In the genomic region with DNA sequence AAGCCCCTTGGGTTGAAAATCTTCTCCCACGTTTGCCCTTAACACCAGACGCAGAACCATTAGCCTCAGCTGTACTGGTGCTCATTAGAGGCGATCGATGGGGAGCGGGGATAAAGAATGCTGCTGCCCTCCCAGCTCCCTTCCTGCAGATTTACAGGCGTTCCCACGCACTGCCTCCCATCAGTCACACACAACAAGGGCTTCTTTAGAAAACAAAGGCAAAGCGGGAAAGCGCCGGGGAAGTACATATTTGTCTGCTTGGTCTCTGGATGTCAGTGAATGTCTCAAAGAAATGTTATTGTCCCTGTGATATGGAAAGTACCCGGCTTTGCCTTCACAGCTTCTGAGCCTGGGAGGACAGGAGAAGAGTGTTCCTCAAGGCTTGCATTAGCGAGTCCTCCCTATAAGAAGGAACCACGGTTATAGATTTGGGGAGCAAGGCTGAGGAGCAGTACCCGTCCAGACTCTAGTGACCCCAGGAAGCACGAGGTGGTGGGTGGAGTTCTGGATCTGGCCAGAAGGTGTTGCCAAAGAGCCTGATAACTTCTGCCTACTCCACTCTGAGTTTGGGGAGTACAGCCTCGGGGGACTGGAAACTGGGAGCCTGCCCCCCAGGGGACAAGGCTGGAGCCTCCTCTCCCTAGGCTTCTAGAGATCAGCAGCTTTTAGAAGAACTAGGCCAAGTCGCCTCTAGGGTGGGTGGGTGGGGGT, we compare ENCODE assay signal across 8 mouse cellular contexts.
DNase-seq lines count a peak whose midpoint lies in the region; ATAC-seq and TF ChIP-seq lines count a peak whose summit lies in the region.

No protein-coding gene starts in this region.

- peak; percentile 48; the same call in 1 of the 2 replicates for ATAC-seq in forebrain, postnatal 0 days
- 0 out of 2 replicates have a peak, but pooled peaks have one; percentile 60 for ATAC-seq in intestine, embryonic 14.5 days (replicated peaks; ENCODE audit: low FRiP score, low TSS enrichment, low read depth)
- ATAC-seq in liver, embryonic 16.5 days (ENCODE audit: low read depth) = 0 out of 2 replicates have a peak, but pooled peaks have one; percentile 11
- ATAC-seq in stomach, embryonic 14.5 days (ENCODE audit: insufficient number of reproducible peaks, insufficient read depth, low FRiP score, low read depth) = peak; percentile 63; the same call in 1 of the 2 replicates
- ATAC-seq in activated CD4-positive, CD25-positive, alpha-beta regulatory T cell, adult 4 months = no peak

- H3K4me1 ChIP-seq in bone marrow, adult 2 months (ENCODE audit: control insufficient read depth, insufficient read depth, low read length) = no peaks in the 10 kb centered on the region
- H3K4me1 ChIP-seq in forebrain, postnatal 0 days (ENCODE audit: insufficient read depth) = 0 out of 2 replicates have a peak, but pooled peaks cover 5% of the 10 kb centered on the region
- H3K4me1 ChIP-seq in intestine, embryonic 14.5 days (replicated peaks; ENCODE audit: control insufficient read depth, insufficient read depth, low read length) = peaks cover 6% of the 10 kb centered on the region
- no peaks in the 10 kb centered on the region for H3K4me1 ChIP-seq in liver, embryonic 16.5 days (ENCODE audit: control insufficient read depth, low read depth, low read length)
- H3K4me1 ChIP-seq in stomach, embryonic 14.5 days (ENCODE audit: control insufficient read depth, insufficient read depth, low read length) = 0 out of 2 replicates have a peak, but pooled peaks cover 2% of the 10 kb centered on the region

- H3K4me2 ChIP-seq in forebrain, postnatal 0 days (ENCODE audit: low read depth) = 0 out of 2 replicates have a peak overlapping the region, but pooled peaks have one; percentile 10
- H3K4me2 ChIP-seq in intestine, embryonic 14.5 days (ENCODE audit: low read length) = peak overlapping the region; percentile 27
- H3K4me2 ChIP-seq in liver, embryonic 16.5 days (ENCODE audit: low read depth, low read length) = no peak overlapping the region
- H3K4me2 ChIP-seq in stomach, embryonic 14.5 days (replicated peaks; ENCODE audit: low read depth, low read length) = peak overlapping the region; percentile 0; the same call in 1 of the 2 replicates

- no peaks in the 10 kb centered on the region; the same call in 1 of the 2 replicates for H3K27me3 ChIP-seq in forebrain, postnatal 0 days (ENCODE audit: insufficient read depth, low read length)
- no peaks in the 10 kb centered on the region for H3K27me3 ChIP-seq in intestine, embryonic 14.5 days (replicated peaks; ENCODE audit: control insufficient read depth, insufficient read depth, low read length)
- no peaks in the 10 kb centered on the region for H3K27me3 ChIP-seq in liver, embryonic 16.5 days (ENCODE audit: control insufficient read depth, insufficient read depth, low read depth, low read length)
- H3K27me3 ChIP-seq in stomach, embryonic 14.5 days (ENCODE audit: control insufficient read depth, insufficient read depth, low read length) = no peaks in the 10 kb centered on the region

- intact Hi-C loops in gastrocnemius, postnatal 14 days (cut with DNase I; ENCODE audit: low total_unique reads) = no loop called here

- H3K4me3 ChIP-seq in bone marrow, adult 2 months (replicated peaks; ENCODE audit: control insufficient read depth, low read depth, low read length) = no peak overlapping the region
- H3K4me3 ChIP-seq in forebrain, postnatal 0 days (ENCODE audit: low read depth, low read length) = no peak overlapping the region
- no peak overlapping the region for H3K4me3 ChIP-seq in intestine, embryonic 14.5 days (ENCODE audit: low read depth, low read length)
- H3K4me3 ChIP-seq in liver, embryonic 16.5 days (ENCODE audit: low read depth, low read length) = no peak overlapping the region
- H3K4me3 ChIP-seq in stomach, embryonic 14.5 days (ENCODE audit: low read depth, low read length) = no peak overlapping the region

- TF ChIP-seq CTCF in bone marrow, adult 2 months (IDR thresholded peaks at IDR 0.05; ENCODE audit: control insufficient read depth, insufficient read depth, low read length) = peak; percentile 13; the same call in 1 of the 2 replicates
- TF ChIP-seq CTCF in forebrain, postnatal 0 days (IDR thresholded peaks at IDR 0.05; ENCODE audit: low read depth) = peak; percentile 59

- no peak for TF ChIP-seq POLR2A in bone marrow, adult 2 months (IDR thresholded peaks at IDR 0.05; ENCODE audit: borderline replicate concordance, control insufficient read depth, low read depth, low read length)

- H3K9ac ChIP-seq in forebrain, postnatal 0 days = no peak overlapping the region
- H3K9ac ChIP-seq in intestine, embryonic 14.5 days (ENCODE audit: low read length) = peak overlapping the region; percentile 10; the same call in 1 of the 2 replicates
- no peak overlapping the region for H3K9ac ChIP-seq in liver, embryonic 16.5 days (ENCODE audit: low read depth, low read length)
- no peak overlapping the region for H3K9ac ChIP-seq in stomach, embryonic 14.5 days (replicated peaks; ENCODE audit: low read depth, low read length)

- no peaks in the 10 kb centered on the region for H3K36me3 ChIP-seq in forebrain, postnatal 0 days (ENCODE audit: insufficient read depth)
- no peaks in the 10 kb centered on the region for H3K36me3 ChIP-seq in intestine, embryonic 14.5 days (ENCODE audit: control insufficient read depth, insufficient read depth, low read length)
- no peaks in the 10 kb centered on the region for H3K36me3 ChIP-seq in liver, embryonic 16.5 days (ENCODE audit: control insufficient read depth, insufficient read depth)
- H3K36me3 ChIP-seq in stomach, embryonic 14.5 days (ENCODE audit: control insufficient read depth, insufficient read depth, low read length) = no peaks in the 10 kb centered on the region

- H3K27ac ChIP-seq in bone marrow, adult 2 months (ENCODE audit: control insufficient read depth, insufficient read depth, low read depth, low read length, poor library complexity) = no peak overlapping the region
- H3K27ac ChIP-seq in forebrain, postnatal 0 days (ENCODE audit: low read depth, low read length) = no peak overlapping the region
- H3K27ac ChIP-seq in intestine, embryonic 14.5 days (ENCODE audit: low read depth) = peak overlapping the region; percentile 39; the same call in 1 of the 2 replicates
- no peak overlapping the region for H3K27ac ChIP-seq in liver, embryonic 16.5 days (ENCODE audit: low read length)
- no peak overlapping the region for H3K27ac ChIP-seq in stomach, embryonic 14.5 days (ENCODE audit: low read length)

- H3K9me3 ChIP-seq in forebrain, postnatal 0 days (ENCODE audit: low read length) = no peaks in the 10 kb centered on the region
- no peaks in the 10 kb centered on the region for H3K9me3 ChIP-seq in intestine, embryonic 14.5 days (ENCODE audit: control insufficient read depth, low read length)
- H3K9me3 ChIP-seq in liver, embryonic 16.5 days (replicated peaks; ENCODE audit: control insufficient read depth, low read length) = no peaks in the 10 kb centered on the region
- no peaks in the 10 kb centered on the region for H3K9me3 ChIP-seq in stomach, embryonic 14.5 days (ENCODE audit: control insufficient read depth, low read depth, low read length)

- DNase-seq in gastrocnemius, postnatal 14 days = peak; percentile 38
- DNase-seq in gastrocnemius, postnatal 4 days (ENCODE audit: low spot score in 2 of 2) = no peak
- peak; percentile 25 for DNase-seq in forebrain, postnatal 0 days
- DNase-seq in intestine, embryonic 14.5 days (ENCODE audit: low spot score) = peak; percentile 55

- 23% methylated on average over 17 of the region's 17 CpGs for WGBS in bone marrow, adult 2 months
- WGBS in forebrain, postnatal 0 days = 12% methylated on average over 17 of the region's 17 CpGs
- 11% methylated on average over 17 of the region's 17 CpGs for WGBS in intestine, embryonic 14.5 days
- WGBS in liver, embryonic 16.5 days (ENCODE audit: insufficient replicate concordance) = 13% methylated on average over 17 of the region's 17 CpGs
- 15% methylated on average over 17 of the region's 17 CpGs for WGBS in stomach, embryonic 14.5 days

Comparison
In these comparisons a context has a peak if more than half of its experiments do, and no peak if none do; other contexts are left out.
1. DNase-seq: peak in gastrocnemius, postnatal 14 days (single experiment), forebrain, postnatal 0 days (single experiment) and intestine, embryonic 14.5 days (single experiment); none in gastrocnemius, postnatal 4 days (0 of 2).